Mouse (Mus musculus): ENCODE measurements at regions not wholly inside any gene's neighbourhood (a gene's known extent, or its start where the extent isn't known, plus 50 kb on each side); places are given as distances from the start of the nearest gene placed in this dataset.

DNA sequence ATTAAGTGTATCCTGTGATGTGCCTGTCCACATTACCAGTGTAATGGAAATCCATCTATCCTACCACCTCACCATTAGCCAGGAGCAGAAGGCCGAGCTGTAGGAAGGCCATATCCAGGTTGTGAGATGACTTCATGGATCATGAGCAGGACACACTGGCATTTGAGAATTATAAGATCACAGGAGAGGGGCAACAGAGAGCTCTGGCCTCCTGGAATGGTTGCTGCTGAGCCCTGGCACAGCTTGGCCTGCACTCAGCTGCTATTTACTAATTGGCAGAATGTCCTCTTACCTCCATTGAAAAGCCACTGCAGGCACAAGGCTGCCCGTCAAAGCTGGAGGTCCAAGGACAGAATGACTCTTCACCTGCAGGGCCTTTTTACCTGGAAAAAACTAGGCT is 212.9 kb upstream of the Pcsk5 start:
- H3K9ac ChIP-seq (replicated peaks; ENCODE audit: low read depth, low read length): no peak overlapping the region
- 75% methylated on average over 2 of the region's 2 CpGs for WGBS
- no peak for ATAC-seq
- H3K27ac ChIP-seq (ENCODE audit: low read length): no peak overlapping the region
- no peaks in the 10 kb centered on the region for H3K4me1 ChIP-seq (replicated peaks; ENCODE audit: control insufficient read depth, insufficient read depth, low read length)
- H3K4me2 ChIP-seq (ENCODE audit: low read length): no peak overlapping the region
- H3K9me3 ChIP-seq (ENCODE audit: control insufficient read depth, low read length): no peaks in the 10 kb centered on the region
- no peaks in the 10 kb centered on the region for H3K36me3 ChIP-seq (ENCODE audit: control insufficient read depth, insufficient read depth)
- no peaks in the 10 kb centered on the region for H3K27me3 ChIP-seq (replicated peaks; ENCODE audit: control insufficient read depth, insufficient read depth, low read length)
- H3K4me3 ChIP-seq (replicated peaks; ENCODE audit: low read length): no peak overlapping the region

DNA sequence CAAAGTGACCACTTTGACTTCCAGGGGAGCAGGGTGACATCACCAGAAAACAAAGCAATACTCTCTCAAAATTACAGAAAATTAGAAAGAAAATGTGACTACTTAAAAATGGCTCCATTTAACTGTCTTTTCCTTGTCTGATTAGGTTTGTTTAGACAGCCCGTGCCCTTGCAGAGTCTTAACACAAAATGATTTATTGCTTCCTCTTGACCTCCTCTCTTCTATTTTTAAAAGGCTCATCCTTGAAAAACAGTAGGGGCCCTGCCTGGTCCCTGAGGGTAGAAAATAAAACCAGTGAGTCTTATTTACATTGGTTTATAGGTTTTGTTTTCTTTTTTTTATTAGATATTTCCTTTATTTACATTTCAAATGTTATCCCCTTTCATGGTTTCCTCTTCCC is 196.8 kb upstream of the Pcsk5 start:
- no peak for ATAC-seq
- H3K4me1 ChIP-seq (replicated peaks; ENCODE audit: control insufficient read depth, insufficient read depth, low read length): no peaks in the 10 kb centered on the region
- H3K36me3 ChIP-seq (ENCODE audit: control insufficient read depth, insufficient read depth): no peaks in the 10 kb centered on the region
- H3K9ac ChIP-seq (replicated peaks; ENCODE audit: low read depth, low read length): no peak overlapping the region
- WGBS: 84% methylated on average over 1 of the region's 1 CpGs
- H3K4me2 ChIP-seq (ENCODE audit: low read length): no peak overlapping the region
- no peak overlapping the region for H3K4me3 ChIP-seq (replicated peaks; ENCODE audit: low read length)
- no peak overlapping the region for H3K27ac ChIP-seq (ENCODE audit: low read length)
- no peaks in the 10 kb centered on the region for H3K9me3 ChIP-seq (ENCODE audit: control insufficient read depth, low read length)
- H3K27me3 ChIP-seq (replicated peaks; ENCODE audit: control insufficient read depth, insufficient read depth, low read length): no peaks in the 10 kb centered on the region

DNA sequence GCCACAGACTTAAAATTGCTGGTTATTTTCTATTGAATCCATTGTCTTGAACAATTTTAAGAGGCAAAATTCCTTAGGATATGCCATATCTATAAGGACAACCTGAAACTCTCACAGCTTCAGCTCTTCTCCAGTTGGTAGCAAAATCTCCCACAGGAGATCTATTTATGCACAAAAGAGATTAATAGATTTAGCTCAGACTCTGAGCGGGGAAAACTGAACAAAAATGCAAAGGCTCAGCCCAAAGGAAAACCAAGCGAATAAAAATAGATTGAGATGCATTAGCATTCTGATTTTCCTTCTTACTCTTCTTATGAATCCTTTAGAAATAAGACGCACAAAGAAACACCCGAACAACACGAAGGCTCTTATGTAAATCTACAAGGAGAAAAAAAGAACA is 196.2 kb upstream of the Pcsk5 start:
- no peak for ATAC-seq
- 88% methylated on average over 5 of the region's 5 CpGs for WGBS

DNA sequence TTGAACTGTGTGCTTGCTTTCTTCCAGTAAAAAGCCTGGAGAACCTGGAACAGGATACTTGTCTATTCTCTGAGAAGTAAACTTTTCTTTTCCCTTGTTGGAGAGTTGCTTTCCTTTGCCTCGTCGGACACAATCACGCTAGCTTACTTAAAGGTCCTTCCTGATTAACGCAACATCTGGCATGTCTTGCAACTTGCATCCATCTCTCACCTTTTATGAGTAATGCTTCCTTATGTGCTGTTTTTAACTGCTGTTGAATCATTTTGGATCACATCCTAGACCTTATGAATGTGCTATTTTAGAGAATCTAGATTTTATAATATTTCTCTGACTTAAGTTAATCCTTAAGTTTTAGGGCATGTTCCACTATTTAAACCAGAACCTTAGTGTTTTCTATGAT is 188.4 kb upstream of the Pcsk5 start:
- Histone ChIP-seq H3K4me1 (replicated peaks; ENCODE audit: control insufficient read depth, insufficient read depth, low read length) (no peaks in the 10 kb centered on the region), H3K27ac (ENCODE audit: low read length) (no peak overlapping the region), H3K36me3 (ENCODE audit: control insufficient read depth, insufficient read depth) (no peaks in the 10 kb centered on the region), H3K9me3 (ENCODE audit: control insufficient read depth, low read length) (no peaks in the 10 kb centered on the region), H3K4me2 (ENCODE audit: low read length) (no peak overlapping the region), H3K27me3 (replicated peaks; ENCODE audit: control insufficient read depth, insufficient read depth, low read length) (no peaks in the 10 kb centered on the region), H3K4me3 (replicated peaks; ENCODE audit: low read length) (no peak overlapping the region), H3K9ac (replicated peaks; ENCODE audit: low read depth, low read length) (no peak overlapping the region)
- WGBS: 83% methylated on average over 4 of the region's 4 CpGs
- no peak for ATAC-seq

More for the DNA sequence above, 196.2 kb upstream of the Pcsk5 start:
- H3K9me3 ChIP-seq (ENCODE audit: control insufficient read depth, low read length): no peaks in the 10 kb centered on the region
- no peak overlapping the region for H3K9ac ChIP-seq (replicated peaks; ENCODE audit: low read depth, low read length)
- H3K4me2 ChIP-seq (ENCODE audit: low read length): no peak overlapping the region
- no peaks in the 10 kb centered on the region for H3K36me3 ChIP-seq (ENCODE audit: control insufficient read depth, insufficient read depth)
- no peaks in the 10 kb centered on the region for H3K4me1 ChIP-seq (replicated peaks; ENCODE audit: control insufficient read depth, insufficient read depth, low read length)
- no peak overlapping the region for H3K4me3 ChIP-seq (replicated peaks; ENCODE audit: low read length)
- no peaks in the 10 kb centered on the region for H3K27me3 ChIP-seq (replicated peaks; ENCODE audit: control insufficient read depth, insufficient read depth, low read length)
- no peak overlapping the region for H3K27ac ChIP-seq (ENCODE audit: low read length)

DNA sequence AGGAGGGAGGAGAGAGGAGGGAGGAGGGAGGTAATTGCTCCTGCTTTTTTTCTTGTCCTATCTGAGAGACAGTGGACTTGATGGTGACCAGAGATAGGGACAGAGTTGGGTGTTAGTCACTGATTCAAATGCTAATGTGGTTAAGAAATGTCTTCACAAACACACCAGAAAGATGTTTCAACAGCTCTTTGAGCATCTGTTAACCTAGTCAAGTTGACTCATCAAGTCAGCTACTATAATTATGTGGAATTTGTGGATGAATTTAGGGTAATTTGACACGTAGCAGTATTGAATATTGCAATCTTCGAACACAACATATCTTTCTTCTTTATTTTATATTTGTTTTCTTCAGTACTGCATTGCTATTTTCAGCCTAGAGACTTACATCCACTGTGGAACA is 182.9 kb upstream of the Pcsk5 start:
- H3K4me2 ChIP-seq (ENCODE audit: low read length): no peak overlapping the region
- 56% methylated on average over 2 of the region's 2 CpGs for WGBS
- no peak overlapping the region for H3K9ac ChIP-seq (replicated peaks; ENCODE audit: low read depth, low read length)
- H3K27ac ChIP-seq (ENCODE audit: low read length): no peak overlapping the region
- H3K9me3 ChIP-seq (ENCODE audit: control insufficient read depth, low read length): no peaks in the 10 kb centered on the region
- no peaks in the 10 kb centered on the region for H3K27me3 ChIP-seq (replicated peaks; ENCODE audit: control insufficient read depth, insufficient read depth, low read length)
- H3K36me3 ChIP-seq (ENCODE audit: control insufficient read depth, insufficient read depth): no peaks in the 10 kb centered on the region
- ATAC-seq: no peak
- H3K4me1 ChIP-seq (replicated peaks; ENCODE audit: control insufficient read depth, insufficient read depth, low read length): no peaks in the 10 kb centered on the region
- H3K4me3 ChIP-seq (replicated peaks; ENCODE audit: low read length): no peak overlapping the region

DNA sequence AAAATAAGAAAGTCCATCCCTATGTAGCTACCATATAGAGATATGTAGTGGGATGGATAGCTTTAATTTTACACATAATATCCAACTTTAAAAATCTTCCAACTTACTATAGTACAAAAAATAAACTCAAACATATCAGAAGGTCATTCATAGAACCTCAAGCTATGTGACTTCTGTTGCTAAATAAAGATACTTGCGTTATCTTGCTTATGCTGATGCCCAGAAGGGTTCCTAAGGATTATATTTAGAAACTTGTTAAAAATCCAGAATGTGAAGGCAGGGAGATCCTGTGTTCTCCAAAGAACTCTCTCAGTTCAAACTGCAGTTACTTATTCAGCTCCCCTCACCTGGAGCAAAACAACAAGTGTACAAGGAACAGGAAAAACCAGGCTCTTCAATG is 177.9 kb upstream of the Pcsk5 start:
- no peak overlapping the region for H3K27ac ChIP-seq (ENCODE audit: low read length)
- 93% methylated on average over 1 of the region's 1 CpGs for WGBS
- no peak overlapping the region for H3K9ac ChIP-seq (replicated peaks; ENCODE audit: low read depth, low read length)
- H3K36me3 ChIP-seq (ENCODE audit: control insufficient read depth, insufficient read depth): no peaks in the 10 kb centered on the region
- no peaks in the 10 kb centered on the region for H3K27me3 ChIP-seq (replicated peaks; ENCODE audit: control insufficient read depth, insufficient read depth, low read length)
- no peaks in the 10 kb centered on the region for H3K4me1 ChIP-seq (replicated peaks; ENCODE audit: control insufficient read depth, insufficient read depth, low read length)
- no peak for ATAC-seq
- no peak overlapping the region for H3K4me2 ChIP-seq (ENCODE audit: low read length)
- H3K9me3 ChIP-seq (ENCODE audit: control insufficient read depth, low read length): no peaks in the 10 kb centered on the region
- no peak overlapping the region for H3K4me3 ChIP-seq (replicated peaks; ENCODE audit: low read length)

DNA sequence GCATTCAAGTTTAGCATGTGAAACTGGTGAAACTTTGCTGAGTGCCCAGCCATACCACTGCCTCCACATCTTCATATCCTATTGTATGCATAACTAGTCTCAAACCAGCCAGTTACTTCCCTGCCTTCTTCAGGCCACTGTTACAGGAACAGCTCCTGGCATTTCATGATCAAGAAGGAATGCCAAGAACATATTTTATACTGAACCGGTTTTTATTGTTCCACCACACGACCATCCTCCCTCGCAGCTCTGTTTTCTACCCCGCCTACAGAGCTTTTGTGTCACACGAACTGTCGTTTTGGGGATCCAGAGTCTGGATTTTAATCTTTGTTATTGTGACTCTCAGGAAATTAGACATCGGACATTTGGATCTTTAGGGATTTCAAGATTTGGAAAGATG is 174.6 kb upstream of the Pcsk5 start:
- Histone ChIP-seq H3K9ac (replicated peaks; ENCODE audit: low read depth, low read length) (no peak overlapping the region), H3K4me3 (replicated peaks; ENCODE audit: low read length) (no peak overlapping the region), H3K36me3 (ENCODE audit: control insufficient read depth, insufficient read depth) (no peaks in the 10 kb centered on the region), H3K4me1 (replicated peaks; ENCODE audit: control insufficient read depth, insufficient read depth, low read length) (no peaks in the 10 kb centered on the region), H3K4me2 (ENCODE audit: low read length) (no peak overlapping the region), H3K27ac (ENCODE audit: low read length) (no peak overlapping the region), H3K27me3 (replicated peaks; ENCODE audit: control insufficient read depth, insufficient read depth, low read length) (no peaks in the 10 kb centered on the region), H3K9me3 (ENCODE audit: control insufficient read depth, low read length) (no peaks in the 10 kb centered on the region)
- ATAC-seq: no peak
- 82% methylated on average over 7 of the region's 7 CpGs for WGBS

DNA sequence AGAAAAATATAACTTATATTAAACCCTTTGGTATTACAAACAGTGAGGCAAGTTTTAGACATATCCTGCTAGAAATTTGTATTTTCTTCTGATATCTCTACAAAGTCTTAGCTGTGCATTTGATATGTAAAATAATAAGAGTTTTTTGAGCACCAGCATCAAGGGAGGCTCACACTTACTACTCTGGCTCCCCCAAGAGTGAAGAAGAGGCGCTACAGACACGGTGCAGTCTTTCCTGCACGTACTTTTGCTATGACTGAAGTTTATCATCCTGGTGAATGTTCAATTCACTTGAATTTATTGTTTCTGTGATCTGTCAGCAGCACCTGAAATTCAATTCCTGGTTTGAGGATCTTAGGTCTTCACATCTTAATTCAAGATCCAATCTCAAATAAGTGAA is 160.1 kb upstream of the Pcsk5 start:
- H3K9me3 ChIP-seq (ENCODE audit: control insufficient read depth, low read length): no peaks in the 10 kb centered on the region
- H3K4me3 ChIP-seq (replicated peaks; ENCODE audit: low read length): no peak overlapping the region
- no peaks in the 10 kb centered on the region for H3K36me3 ChIP-seq (ENCODE audit: control insufficient read depth, insufficient read depth)
- ATAC-seq: no peak
- H3K4me2 ChIP-seq (ENCODE audit: low read length): no peak overlapping the region
- 86% methylated on average over 3 of the region's 3 CpGs for WGBS
- no peak overlapping the region for H3K9ac ChIP-seq (replicated peaks; ENCODE audit: low read depth, low read length)
- H3K4me1 ChIP-seq (replicated peaks; ENCODE audit: control insufficient read depth, insufficient read depth, low read length): no peaks in the 10 kb centered on the region
- H3K27me3 ChIP-seq (replicated peaks; ENCODE audit: control insufficient read depth, insufficient read depth, low read length): no peaks in the 10 kb centered on the region
- H3K27ac ChIP-seq (ENCODE audit: low read length): no peak overlapping the region

DNA sequence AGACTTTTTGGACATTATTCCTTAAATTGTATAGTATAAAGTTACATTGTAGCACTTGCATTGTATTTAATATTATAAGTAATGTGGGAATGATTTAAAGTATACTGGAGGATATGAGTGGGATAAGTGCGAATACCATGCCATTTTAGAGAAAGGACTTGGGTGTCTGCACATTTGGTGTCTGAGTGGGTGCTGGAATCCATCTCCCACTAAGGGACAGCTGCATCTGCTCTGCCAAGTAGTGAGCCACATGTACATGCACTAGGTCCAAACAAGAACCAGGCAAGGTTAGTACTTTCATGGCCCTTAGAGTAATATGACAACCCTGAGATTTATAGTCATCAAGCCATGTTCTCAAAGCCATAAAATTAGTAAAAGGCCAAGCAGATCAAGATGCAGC is 146.0 kb upstream of the Pcsk5 start:
- ATAC-seq: no peak
- 94% methylated on average over 1 of the region's 1 CpGs for WGBS
- H3K9ac ChIP-seq (replicated peaks; ENCODE audit: low read depth, low read length): no peak overlapping the region

DNA sequence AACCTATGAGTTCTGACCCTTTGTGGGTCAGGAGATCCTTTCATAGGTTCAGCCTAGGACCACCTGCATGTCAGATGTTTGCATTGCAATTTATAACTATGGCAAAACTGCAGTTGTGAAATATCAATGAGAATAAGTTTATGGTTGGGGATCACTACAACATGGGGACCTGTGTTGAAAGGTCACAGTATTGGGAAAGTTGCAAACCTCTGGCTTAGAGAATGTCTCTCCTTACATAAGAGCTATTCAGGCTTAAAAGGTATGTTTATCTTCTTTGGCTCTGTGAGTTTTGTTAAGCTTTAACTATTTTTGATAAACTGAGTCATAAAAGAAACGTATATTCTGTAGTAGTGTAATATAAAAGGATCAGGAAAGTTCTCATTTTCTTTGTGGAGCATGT is 128.1 kb upstream of the Pcsk5 start:
- Histone ChIP-seq H3K27me3 (replicated peaks; ENCODE audit: control insufficient read depth, insufficient read depth, low read length) (no peaks in the 10 kb centered on the region), H3K4me1 (replicated peaks; ENCODE audit: control insufficient read depth, insufficient read depth, low read length) (no peaks in the 10 kb centered on the region), H3K4me2 (ENCODE audit: low read length) (no peak overlapping the region), H3K4me3 (replicated peaks; ENCODE audit: low read length) (no peak overlapping the region), H3K9me3 (ENCODE audit: control insufficient read depth, low read length) (no peaks in the 10 kb centered on the region), H3K27ac (ENCODE audit: low read length) (no peak overlapping the region), H3K36me3 (ENCODE audit: control insufficient read depth, insufficient read depth) (no peaks in the 10 kb centered on the region), H3K9ac (replicated peaks; ENCODE audit: low read depth, low read length) (no peak overlapping the region)
- ATAC-seq: no peak
- 71% methylated on average over 1 of the region's 1 CpGs for WGBS

More for the DNA sequence above, 146.0 kb upstream of the Pcsk5 start:
- no peak overlapping the region for H3K27ac ChIP-seq (ENCODE audit: low read length)
- no peak overlapping the region for H3K4me2 ChIP-seq (ENCODE audit: low read length)
- H3K4me1 ChIP-seq (replicated peaks; ENCODE audit: control insufficient read depth, insufficient read depth, low read length): no peaks in the 10 kb centered on the region
- H3K36me3 ChIP-seq (ENCODE audit: control insufficient read depth, insufficient read depth): no peaks in the 10 kb centered on the region
- no peaks in the 10 kb centered on the region for H3K27me3 ChIP-seq (replicated peaks; ENCODE audit: control insufficient read depth, insufficient read depth, low read length)
- H3K4me3 ChIP-seq (replicated peaks; ENCODE audit: low read length): no peak overlapping the region
- no peaks in the 10 kb centered on the region for H3K9me3 ChIP-seq (ENCODE audit: control insufficient read depth, low read length)
